Mouse (Mus musculus) olfactory bulb, adult 2 months (tissue): ENCODE measurements around the gene 3110082I17Rik. TPM values are rescaled to one million over a fixed set of nuclear protein-coding genes. Genes with fewer than 3 reads are reported as not detected.

ENCODE experiments used
- H3K27ac ChIP-seq: fragments of 200-500 bp; 2 replicates; pipeline ENCODE4 v1.5.1; 2012; ENCODE audit warnings: low read depth, low read length; ENCODE audit not compliant: insufficient read depth
- H3K4me1 ChIP-seq: fragments of 200-500 bp; 2 replicates; pipeline ENCODE4 v1.6.1; 2012; ENCODE audit warnings: low read length; ENCODE audit not compliant: control insufficient read depth, insufficient read depth
- H3K4me3 ChIP-seq: fragments of 200-500 bp; 2 replicates; pipeline ENCODE4 v1.5.1; 2012; ENCODE audit warnings: mild to moderate bottlenecking, low read depth, low read length, moderate library complexity; ENCODE audit not compliant: insufficient read depth
- CTCF ChIP-seq: fragments of 200-500 bp; IDR thresholded peaks from 2 replicates; pipeline ENCODE4 v1.5.1; 2012; ENCODE audit warnings: low read depth, mild to moderate bottlenecking, low read length, moderate library complexity; ENCODE audit not compliant: insufficient read depth
- POLR2A ChIP-seq: fragments of 200-500 bp; IDR thresholded peaks from 2 replicates; pipeline ENCODE4 v1.6.1; 2012; ENCODE audit warnings: mild to moderate bottlenecking, low read depth, low read length, moderate library complexity; ENCODE audit not compliant: insufficient read depth
- WGBS: fragments of 180-500 bp; shearing (Covaris S2); methylation state at CpG from one replicate; pipeline ENCODE4 v1.1.7; 2018; 5-methylcytosine and 5-hydroxymethylcytosine counted together
- polyA plus RNA-seq: library from polyadenylated mRNA; stranded (reverse); fragments of >200 nt; gene quantifications from 2 replicates; pipeline ENCODE4 v1.2.4, GENCODE M21; 2012; ENCODE audit warnings: low replicate concordance; ENCODE audit not compliant: missing spikeins, insufficient read depth, insufficient read length

3110082I17Rik gene
- polyA plus RNA-seq, 1 experiment = not detected

GRCm38 (mm10) chr5:139381586-139382513 is 78.5 kb downstream of the 3110082I17Rik start:
- WGBS = 63% methylated on average over 18 of the region's 18 CpGs
- Histone ChIP-seq H3K27ac (peak overlapping the region; percentile 59), H3K4me3 (no peak overlapping the region), H3K4me1 (peaks cover 51% of the 10 kb centered on the region)
- TF ChIP-seq POLR2A = no peak
- TF ChIP-seq CTCF = no peak

GRCm38 (mm10) chr5:139380385-139381248 is 79.7 kb downstream of the 3110082I17Rik start:
- peaks cover 51% of the 10 kb centered on the region for H3K4me1 ChIP-seq
- H3K4me3 ChIP-seq = peak overlapping the region; percentile 68
- TF ChIP-seq POLR2A (no peak), CTCF (no peak)
- H3K27ac ChIP-seq = peak overlapping the region; percentile 24; the same call in 1 of the 2 replicates
- 4% methylated on average over 73 of the region's 73 CpGs for WGBS

- Histone ChIP-seq H3K27ac (peak overlapping the region; percentile 24; the same call in 1 of the 2 replicates), H3K4me1 (peaks cover 51% of the 10 kb centered on the region), H3K4me3 (peak overlapping the region; percentile 68)
- TF ChIP-seq CTCF (no peak), POLR2A (no peak)
- 34% methylated on average over 8 of the region's 8 CpGs for WGBS
Observed at GRCm38 (mm10) chr5:139379771-139380384, 80.4 kb downstream of the 3110082I17Rik start.

- TF ChIP-seq POLR2A (no peak), CTCF (no peak)
- H3K27ac ChIP-seq = peak overlapping the region; percentile 59
- H3K4me1 ChIP-seq = peaks cover 51% of the 10 kb centered on the region
- 72% methylated on average over 21 of the region's 21 CpGs for WGBS
- H3K4me3 ChIP-seq = no peak overlapping the region
Observed at GRCm38 (mm10) chr5:139378986-139379629, 81.2 kb downstream of the 3110082I17Rik start.

- Histone ChIP-seq H3K4me1 (peaks cover 46% of the 10 kb centered on the region), H3K4me3 (no peak overlapping the region), H3K27ac (no peak overlapping the region)
- WGBS = 92% methylated on average over 7 of the region's 7 CpGs
- no peak for TF ChIP-seq CTCF
- no peak for TF ChIP-seq POLR2A
Observed at GRCm38 (mm10) chr5:139378271-139378556, 82.1 kb downstream of the 3110082I17Rik start.

GRCm38 (mm10) chr5:139377468-139378270 is 82.7 kb downstream of the 3110082I17Rik start, which contains the start of gene Gpr146:
Gene Gpr146 (plus strand): TSS chr5:139377697.
- 50% methylated on average over 18 of the region's 18 CpGs for WGBS

GRCm38 (mm10) chr5:139374841-139375240 is 85.5 kb downstream of the 3110082I17Rik start:
- TF ChIP-seq POLR2A (no peak), CTCF (no peak)
- WGBS = 85% methylated on average over 2 of the region's 2 CpGs
- no peak overlapping the region for H3K4me3 ChIP-seq
- no peak overlapping the region for H3K27ac ChIP-seq
- peaks cover 34% of the 10 kb centered on the region for H3K4me1 ChIP-seq

More at GRCm38 (mm10) chr5:139377468-139378270, 82.7 kb downstream of the 3110082I17Rik start, which contains the start of gene Gpr146:
- no peak within 1 kb of the TSS for H3K27ac ChIP-seq
- no peak within 1 kb of the TSS for H3K4me3 ChIP-seq
- H3K4me1 ChIP-seq = peaks cover 43% of the 10 kb centered on the region
- TF ChIP-seq CTCF = no peak
- TF ChIP-seq POLR2A = no peak
